Mouse (Mus musculus) lung, adult 2 months (tissue): ENCODE measurements around the gene Pam.

Experiments
- CTCF ChIP-seq: fragments of 200-500 bp; IDR thresholded peaks from 2 replicates; pipeline ENCODE4 v1.5.1; 2011; ENCODE audit warnings: mild to moderate bottlenecking, low read length, control low read depth; ENCODE audit not compliant: insufficient read depth
- POLR2A ChIP-seq: fragments of 200-500 bp; IDR thresholded peaks from 2 replicates; pipeline ENCODE4 v1.6.1; 2011; ENCODE audit warnings: low read depth, mild to moderate bottlenecking, control low read depth, low read length, borderline replicate concordance; ENCODE audit errors: extremely low read depth

DNA sequence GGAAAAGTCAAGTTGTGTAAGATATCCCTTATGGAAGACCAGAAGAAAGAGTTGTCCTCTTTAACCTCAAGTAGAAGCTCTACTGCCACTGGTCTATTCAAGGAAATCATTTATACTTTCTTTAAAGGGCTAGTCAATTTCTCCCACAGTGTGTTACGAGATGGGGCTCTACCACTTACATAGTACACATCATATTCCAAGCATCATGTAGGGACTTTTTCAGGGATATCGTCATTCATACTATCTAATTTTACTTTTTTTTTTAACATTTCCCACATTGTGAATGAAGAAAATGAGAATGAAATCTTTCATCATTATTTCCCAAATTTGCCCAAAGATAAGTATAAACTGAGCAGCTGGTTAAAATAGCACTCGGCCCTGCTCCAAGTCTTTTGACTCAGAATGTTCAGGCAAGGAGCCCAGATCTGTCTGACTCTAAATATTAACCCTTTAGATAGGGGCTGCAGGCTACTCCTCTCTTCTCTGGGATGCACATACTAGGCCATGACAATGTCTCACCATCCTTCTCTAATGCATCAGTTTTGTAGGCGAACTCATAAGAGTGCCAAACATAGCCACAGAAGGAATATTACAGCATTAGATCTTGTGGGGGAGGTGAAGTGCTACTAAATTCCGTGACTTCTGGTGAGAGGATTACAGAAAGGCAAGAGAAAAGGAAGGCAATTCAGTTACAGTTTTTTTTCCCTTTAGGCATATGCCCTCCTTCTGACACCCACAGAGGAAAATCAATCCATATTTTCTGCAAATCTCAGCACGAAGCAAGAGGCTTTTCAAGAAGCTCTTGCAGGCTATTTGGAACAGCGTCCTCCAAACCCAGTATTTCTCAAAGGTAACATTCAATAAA is 92.7 kb downstream of the Pam start:
- no peak for TF ChIP-seq CTCF
- TF ChIP-seq POLR2A = no peak
